Mouse (Mus musculus): ENCODE measurements around the gene Fau.
A peak's percentile ranks its signal among the peaks of the same experiment; 100 is the strongest.

Gene Fau

DNA sequence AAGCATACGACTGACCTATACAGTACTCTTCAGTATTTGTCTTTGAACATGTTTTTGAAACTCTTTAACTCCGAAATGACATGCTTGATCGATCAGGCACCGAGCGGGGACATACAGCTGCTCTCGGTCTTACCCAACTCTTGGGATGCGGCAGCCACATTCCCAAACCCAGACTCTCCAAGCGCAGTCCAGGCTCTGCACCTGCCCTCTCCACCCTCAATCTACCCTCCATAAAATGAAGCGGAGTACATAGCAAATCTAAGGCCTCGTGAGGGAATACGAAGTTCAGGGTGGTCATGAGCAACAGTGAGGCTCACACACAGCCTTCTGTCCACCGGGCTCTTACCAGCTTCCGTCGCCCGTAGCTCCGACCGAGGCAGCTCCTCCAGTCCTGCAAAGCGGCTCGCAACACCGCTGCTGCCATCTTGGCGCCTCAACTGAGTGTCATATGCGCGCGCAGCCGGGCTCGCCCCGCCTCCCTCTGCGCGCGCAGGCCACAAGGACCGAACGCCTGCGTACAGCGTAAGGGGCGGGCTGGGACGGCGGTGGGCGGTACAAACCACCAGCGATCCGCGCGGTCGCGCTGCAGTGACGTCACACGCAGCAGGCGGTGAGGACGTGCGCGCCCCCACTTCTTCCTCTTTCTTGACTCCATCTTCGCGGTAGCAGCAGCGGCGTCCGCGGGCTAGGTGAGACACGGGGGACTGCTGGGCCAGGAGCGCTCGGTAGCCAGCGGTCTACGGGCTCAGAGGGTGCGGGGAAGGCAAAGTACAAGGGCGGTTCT, at the start of gene Fau, which contains the start of gene Mrpl49:
Gene Fau (plus strand): TSS at position 532 of the 784 bp plus-strand sequence.
Gene Mrpl49 (minus strand): TSS at position 473 of the 784 bp plus-strand sequence.
- DNase-seq (ENCODE audit: low spot score) = peak; percentile 97

- DNase-seq (ENCODE audit: low spot score) = no peak
These were observed 48.5 kb upstream of the Fau start for GRCm38 (mm10) chr19:6009137-6009536.

GRCm38 (mm10) chr19:6013691-6014090, 44.0 kb upstream of the Fau start:
- no peak for DNase-seq (ENCODE audit: low spot score)

DNA sequence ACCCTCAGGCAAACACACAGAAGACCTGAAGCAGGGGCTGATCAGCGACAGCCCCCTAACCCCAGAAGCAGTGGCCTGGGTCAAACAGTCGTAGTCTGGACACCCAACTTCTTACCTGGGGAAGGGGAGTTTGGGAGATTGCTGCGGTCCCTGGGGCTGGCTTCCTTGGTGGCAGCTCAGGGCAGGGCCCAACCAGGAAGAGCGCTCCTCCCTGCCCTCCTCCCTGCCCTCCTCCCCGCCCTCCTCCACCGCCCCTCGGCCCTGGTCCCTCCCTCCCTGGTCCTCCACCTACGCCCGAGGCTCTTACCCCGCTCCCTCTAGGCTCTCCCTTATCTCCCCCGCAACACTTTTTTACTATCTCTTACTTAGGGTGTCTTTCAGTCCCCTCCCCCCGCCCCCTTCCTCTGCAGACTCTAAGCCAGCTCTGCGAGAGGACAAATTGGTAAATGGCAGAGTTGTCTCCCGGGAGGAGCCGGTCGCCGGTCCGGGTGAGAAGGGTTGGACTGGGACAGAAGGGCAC, 42.6 kb upstream of the Fau start:
- peak; percentile 87 for DNase-seq (ENCODE audit: low spot score)

DNA sequence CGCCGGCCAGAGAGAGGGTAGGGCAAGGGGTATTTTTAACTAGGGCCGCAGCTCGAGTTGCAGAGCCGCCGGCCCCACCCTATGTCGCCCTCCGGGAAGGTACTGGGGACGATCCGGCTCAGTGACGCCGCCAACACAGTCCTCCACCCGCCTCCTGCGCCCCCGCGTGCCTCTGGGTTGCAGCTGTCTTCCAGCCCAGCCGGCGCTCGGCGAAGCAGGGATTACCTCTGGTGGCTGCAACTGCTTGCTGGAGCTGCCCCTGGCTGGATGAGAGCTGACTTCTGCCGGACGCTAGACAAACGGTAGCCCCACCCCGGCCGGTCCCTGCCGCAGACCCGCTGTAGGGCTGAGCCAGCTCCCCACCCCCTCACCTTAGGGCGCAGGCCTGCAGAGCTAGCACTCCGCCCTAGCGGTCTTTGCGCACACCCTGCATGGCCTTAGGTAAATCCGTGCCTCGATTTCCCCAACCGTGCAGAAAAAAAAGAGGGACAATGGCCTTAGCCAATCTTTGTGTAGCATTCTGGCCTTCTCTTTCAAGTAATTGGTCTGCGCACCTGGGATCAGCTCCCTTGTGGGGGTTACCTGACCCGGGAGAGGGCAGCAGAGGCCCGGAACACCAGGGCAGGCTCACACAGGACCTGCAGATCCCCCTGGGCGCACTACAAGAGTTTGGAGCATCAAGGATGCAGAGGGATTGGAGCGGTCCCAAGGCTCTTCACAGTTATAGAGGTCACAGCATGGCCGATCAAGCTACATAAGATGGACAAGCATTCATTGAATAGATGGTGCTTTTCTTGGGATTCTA, 41.9 kb upstream of the Fau start, which contains the start of gene Capn1:
Gene Capn1 (minus strand): TSS at position 387 of the 805 bp plus-strand sequence.
- DNase-seq (ENCODE audit: low spot score) = peak; percentile 69

DNA sequence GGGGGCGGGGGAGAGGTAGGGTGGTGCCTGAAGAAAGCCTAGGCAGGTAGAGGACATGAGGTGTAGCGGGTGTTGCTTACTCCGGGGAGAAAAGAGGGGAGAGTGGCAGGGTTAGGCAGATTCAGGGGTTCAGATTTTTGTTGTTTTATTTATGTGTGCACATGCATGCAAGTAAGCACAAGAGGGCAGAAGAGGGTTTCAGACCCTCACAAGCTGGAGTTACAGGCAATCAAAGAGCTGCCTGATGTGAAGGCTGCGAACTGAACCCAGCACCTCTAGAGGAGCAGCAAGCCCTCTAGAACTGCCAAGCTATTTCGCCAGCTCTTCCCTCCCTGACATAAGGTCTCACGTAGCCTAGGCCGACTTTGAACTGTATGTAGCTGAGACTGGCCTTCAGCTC, 41.1 kb upstream of the Fau start:
- DNase-seq (ENCODE audit: low spot score) = peak; percentile 23

- peak; percentile 94 for DNase-seq (ENCODE audit: low spot score)
These were observed 39.2 kb upstream of the Fau start for GRCm38 (mm10) chr19:6018142-6019089.

GRCm38 (mm10) chr19:6020276-6020675, 37.4 kb upstream of the Fau start:
- no peak for DNase-seq (ENCODE audit: low spot score)

DNA sequence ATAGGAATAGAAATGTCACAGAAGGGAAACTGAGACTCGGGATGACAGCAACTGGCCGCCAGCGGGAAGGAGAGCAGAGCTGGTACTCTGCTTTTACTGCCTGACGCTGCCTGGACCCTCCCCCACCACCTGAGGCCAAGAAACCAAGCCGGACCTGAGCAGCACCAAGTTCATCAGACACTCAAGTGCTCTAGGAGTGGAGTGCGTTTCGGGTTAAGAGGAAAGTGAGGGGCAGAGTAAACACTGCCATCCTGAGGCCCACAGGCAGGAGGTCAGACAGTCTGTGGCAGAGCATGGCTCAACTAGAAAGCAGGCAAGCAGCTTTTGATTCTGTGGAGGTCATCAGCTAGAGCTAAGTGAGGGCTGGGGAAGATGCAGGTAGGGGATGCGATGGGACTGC, 34.6 kb upstream of the Fau start:
- no peak for DNase-seq (ENCODE audit: low spot score)

DNA sequence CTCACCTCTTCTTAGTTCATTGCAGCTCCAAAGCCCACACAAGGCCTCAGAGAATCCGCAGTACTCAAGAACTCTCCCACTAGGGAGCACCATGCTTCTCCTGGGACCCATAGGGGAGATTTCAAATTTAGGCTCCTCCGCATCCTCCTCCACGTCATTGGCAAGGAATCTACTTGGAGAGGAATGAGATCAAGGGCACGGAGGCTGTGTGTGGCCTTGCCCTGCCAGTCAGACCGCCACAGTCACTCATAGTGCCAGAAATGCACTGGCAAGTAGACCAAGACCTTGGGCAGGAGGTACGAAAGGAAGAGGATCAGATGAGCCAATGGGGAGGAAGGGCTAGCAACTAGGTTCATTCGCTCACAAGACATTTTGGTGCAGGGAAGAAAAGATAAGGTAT, 33.7 kb upstream of the Fau start:
- no peak for DNase-seq (ENCODE audit: low spot score)

DNA sequence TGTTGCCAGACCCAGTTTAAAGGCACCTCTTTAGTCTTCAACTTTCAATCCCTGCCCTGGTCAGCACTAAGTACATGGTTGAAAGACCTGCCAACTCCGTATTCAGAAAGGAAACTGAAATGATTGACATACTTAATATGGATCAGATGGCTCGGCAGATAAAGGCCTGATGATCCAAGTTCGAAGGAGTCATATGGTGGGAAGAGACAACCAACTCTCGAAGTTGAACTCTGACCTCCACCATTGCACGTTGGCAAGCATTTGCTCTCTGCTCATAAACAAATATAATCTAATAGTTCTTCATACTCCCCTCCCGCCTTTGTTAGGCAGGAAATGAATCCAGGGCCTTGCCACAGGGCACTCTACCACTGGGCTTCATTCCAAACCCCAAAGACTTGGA, 28.7 kb upstream of the Fau start:
- no peak for DNase-seq (ENCODE audit: low spot score)

DNA sequence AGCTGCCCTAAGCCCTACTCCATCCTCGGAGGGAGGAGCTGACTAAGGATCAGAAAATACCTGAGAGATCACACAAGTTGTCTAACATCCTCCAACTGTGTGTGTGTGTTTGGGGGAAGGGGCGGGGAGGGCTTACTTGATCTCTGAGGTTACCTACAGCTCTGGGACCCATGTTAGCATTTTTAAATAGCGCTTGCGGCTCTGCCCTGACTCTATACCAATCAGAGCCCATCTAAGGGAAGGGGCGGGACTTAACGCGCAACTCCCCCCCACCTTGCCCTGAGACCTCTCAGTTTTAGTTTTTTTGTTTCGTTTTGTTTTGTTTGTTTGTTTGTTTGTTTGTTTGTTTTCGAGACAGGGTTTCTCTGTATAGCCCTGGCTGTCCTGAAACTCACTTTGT, 28.2 kb upstream of the Fau start:
- DNase-seq (ENCODE audit: low spot score) = no peak

DNA sequence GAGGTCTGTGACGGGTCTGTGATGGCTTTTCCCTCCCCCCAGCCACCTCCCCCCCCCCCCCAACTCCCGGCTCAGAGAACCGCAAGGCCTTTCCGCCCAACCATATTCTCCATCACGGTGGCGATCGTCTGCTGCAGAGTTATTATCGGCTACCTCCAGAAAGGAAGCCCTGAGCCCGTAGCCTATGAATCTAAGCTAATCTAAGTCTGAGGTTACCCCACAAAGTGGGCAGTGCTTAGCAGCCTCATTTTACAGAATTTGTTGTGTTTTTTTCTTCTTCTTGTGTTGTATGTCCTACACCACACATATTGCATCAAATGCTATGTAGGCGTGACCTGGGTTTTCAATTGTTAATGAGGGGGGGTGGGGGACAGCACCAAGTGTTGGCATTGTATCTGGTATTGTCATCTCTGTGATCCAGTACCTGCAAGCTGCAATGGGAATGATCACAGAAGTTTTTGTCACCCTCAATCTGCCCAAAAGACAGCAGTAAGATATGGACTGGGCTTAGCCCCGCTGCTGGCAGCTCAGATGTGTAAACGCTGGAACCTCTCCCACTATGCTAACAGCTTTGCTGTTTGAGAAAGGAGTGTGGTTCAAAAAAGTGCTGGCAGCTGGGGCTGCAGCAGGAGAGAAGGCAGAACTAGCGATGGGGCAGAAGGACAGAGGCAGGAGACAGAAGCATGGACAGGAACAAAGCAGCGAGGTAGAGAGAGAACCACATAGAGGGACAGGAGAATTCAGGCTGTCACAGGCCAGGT, 26.9 kb upstream of the Fau start:
- no peak for DNase-seq (ENCODE audit: low spot score)

DNA sequence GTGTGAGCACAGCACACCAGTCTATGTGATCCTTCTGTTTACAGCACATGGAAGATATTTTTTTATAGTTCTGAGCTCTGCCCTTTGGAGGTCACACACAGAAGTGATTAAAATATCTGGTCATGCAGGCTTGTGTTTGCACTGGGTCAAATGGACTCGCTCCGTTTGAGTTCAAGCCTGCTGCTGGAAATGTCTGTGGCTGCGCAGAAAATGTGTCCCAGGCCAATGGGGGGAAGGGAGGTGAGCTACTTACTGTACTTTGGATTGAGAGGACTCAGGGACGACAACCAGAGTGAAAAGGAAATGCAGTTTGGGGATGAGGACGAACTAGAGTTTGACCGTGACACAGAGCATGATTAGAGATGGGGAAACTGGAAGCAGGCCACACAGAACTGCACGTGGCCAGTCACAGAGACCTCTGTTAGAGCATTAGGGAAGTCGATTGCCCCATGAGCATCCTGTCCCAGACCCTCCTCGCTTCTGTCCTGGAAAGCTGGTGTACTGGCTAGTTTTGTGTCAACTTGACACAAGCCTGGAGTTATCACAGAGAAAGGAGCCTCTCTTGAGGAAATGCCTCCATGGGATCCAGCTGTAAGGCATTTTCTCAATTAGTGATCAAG, 21.6 kb upstream of the Fau start:
- DNase-seq (ENCODE audit: low spot score) = no peak

DNA sequence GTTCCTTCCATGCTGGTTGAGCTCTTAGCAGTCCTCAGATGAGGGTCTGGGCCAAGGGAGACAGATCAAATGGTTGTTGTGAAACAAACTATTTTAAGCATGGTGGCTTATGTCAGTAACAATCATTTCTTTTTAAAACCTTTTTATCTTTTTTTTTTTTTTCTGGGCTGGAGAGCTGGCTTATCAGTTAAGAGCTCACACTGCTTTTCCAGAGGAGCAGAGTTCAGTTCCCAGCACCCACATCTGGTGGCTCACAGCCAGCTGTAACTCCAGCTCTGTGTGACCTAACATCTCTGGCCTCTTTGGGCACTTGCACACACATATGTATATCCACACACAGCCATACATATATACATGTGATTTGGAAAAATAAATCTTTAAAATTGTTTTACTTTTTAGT, 19.9 kb upstream of the Fau start:
- DNase-seq (ENCODE audit: low spot score) = no peak

- no peak for DNase-seq (ENCODE audit: low spot score)
These were observed 19.3 kb upstream of the Fau start for GRCm38 (mm10) chr19:6038326-6038725.

- DNase-seq (ENCODE audit: low spot score) = no peak
These were observed 17.6 kb upstream of the Fau start for GRCm38 (mm10) chr19:6040002-6040401.

- no peak for DNase-seq (ENCODE audit: low spot score)
These were observed 15.4 kb upstream of the Fau start for GRCm38 (mm10) chr19:6042293-6042692.

- DNase-seq (ENCODE audit: low spot score) = peak; percentile 50
These were observed 13.5 kb upstream of the Fau start for GRCm38 (mm10) chr19:6044102-6044501.
